Mouse (Mus musculus) intestine, embryonic 16.5 days (tissue): ENCODE data around the gene Lpar3. TPM values are rescaled to one million over a fixed set of nuclear protein-coding genes. Genes with fewer than 3 reads are reported as not detected.

Experiments used
- ATAC-seq: fragments of 200-750 bp; cut with Nextera tagmentation; 2 replicates; pipeline ENCODE4 v1.8.0; 2017; ENCODE audit warnings: moderate TSS enrichment, moderate library complexity
- H3K27ac ChIP-seq: fragments of 300-500 bp; sonication (generic); 2 replicates; pipeline ENCODE4 v1.5.1; 2014; ENCODE audit warnings: mild to moderate bottlenecking, low read length
- H3K27me3 ChIP-seq: fragments of 300-500 bp; sonication (generic); replicated peaks from 2 replicates; pipeline ENCODE4 v1.6.1; 2014; ENCODE audit warnings: low read length, control low read depth, mixed read lengths; ENCODE audit not compliant: control insufficient read depth, insufficient read depth
- H3K36me3 ChIP-seq: fragments of 300-500 bp; sonication (generic); 2 replicates; pipeline ENCODE4 v1.6.1; 2014; ENCODE audit warnings: low read length, control low read depth; ENCODE audit not compliant: control insufficient read depth, insufficient read depth
- H3K4me1 ChIP-seq: fragments of 300-500 bp; sonication (generic); 2 replicates; pipeline ENCODE4 v1.6.1; 2014; ENCODE audit warnings: low read length, control low read depth, mixed read lengths; ENCODE audit not compliant: control insufficient read depth, insufficient read depth
- H3K4me2 ChIP-seq: fragments of 300-500 bp; sonication (generic); 2 replicates; pipeline ENCODE4 v1.6.1; 2014; ENCODE audit warnings: low read depth, low read length, control low read depth
- H3K4me3 ChIP-seq: fragments of 300-500 bp; sonication (generic); 2 replicates; pipeline ENCODE4 v1.5.1; 2014; ENCODE audit warnings: mild to moderate bottlenecking, low read length
- H3K9ac ChIP-seq: fragments of 300-500 bp; sonication (generic); 2 replicates; pipeline ENCODE4 v1.6.1; 2014; ENCODE audit warnings: low read depth, low read length
- H3K9me3 ChIP-seq: fragments of 300-500 bp; sonication (generic); 2 replicates; pipeline ENCODE4 v1.6.1; 2016; ENCODE audit warnings: low read length, control low read depth; ENCODE audit not compliant: control insufficient read depth
- WGBS: fragments of 180-500 bp; shearing (Covaris S2); extraction: QIAGEN DNeasy Blood & Tissue Kit; methylation state at CpG from one replicate; pipeline ENCODE4 v1.1.7; 2014; 5-methylcytosine and 5-hydroxymethylcytosine counted together
- polyA plus RNA-seq: library from polyadenylated mRNA; unstranded; fragments of >200 nt; fragmentation: Nextera tagmentation; extraction: Ambion mirVana; gene quantifications from 2 replicates; pipeline ENCODE4 v1.2.1, GENCODE M21; 2015

The Lpar3 gene
- polyA plus RNA-seq, 1 experiment from 2014 or later: 2.8 TPM

DNA sequence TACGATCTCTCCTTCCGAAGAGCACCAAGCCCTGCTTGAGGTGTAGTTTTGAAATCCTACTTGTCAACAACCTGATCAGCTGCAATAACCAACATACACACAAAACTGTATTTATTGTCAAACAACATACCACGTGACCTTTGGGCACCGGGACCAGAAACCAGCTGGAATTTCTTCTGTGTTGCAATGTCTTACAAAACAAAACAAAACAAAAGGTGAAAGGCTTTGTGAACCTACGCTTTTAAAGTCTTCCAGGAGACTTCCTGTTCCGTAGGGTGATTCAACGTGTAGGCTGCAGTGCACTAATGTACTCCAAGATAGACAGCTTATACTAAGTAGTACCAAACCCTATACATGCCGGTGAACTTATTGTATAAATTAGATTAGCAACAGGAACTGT lies 25.8 kb downstream of the Lpar3 start:
- 74% methylated on average over 8 of the region's 8 CpGs for WGBS
- no peaks in the 10 kb centered on the region for H3K9me3 ChIP-seq

DNA sequence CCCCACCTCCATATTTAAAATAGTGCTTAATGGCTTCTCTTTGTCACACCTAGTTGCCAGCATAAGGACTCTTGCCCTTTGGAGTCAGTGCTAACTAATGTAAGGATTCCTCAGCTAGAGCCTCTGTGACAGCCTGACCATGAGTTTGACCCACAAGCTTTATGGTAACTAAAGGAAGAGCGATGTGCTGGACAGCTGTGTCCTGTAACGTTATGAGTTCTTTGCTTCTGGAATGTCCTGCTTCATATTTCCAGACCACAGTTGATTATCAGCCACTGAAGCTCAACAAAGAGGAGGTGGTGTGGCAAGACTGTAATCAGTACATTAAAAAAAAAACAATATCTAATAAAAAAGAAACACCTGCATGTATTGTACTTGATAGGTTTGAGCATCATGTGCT lies 26.2 kb downstream of the Lpar3 start:
- H3K4me3 ChIP-seq: no peak overlapping the region
- H3K27ac ChIP-seq: no peak overlapping the region
- H3K27me3 ChIP-seq: no peaks in the 10 kb centered on the region
- WGBS: 57% methylated on average over 2 of the region's 2 CpGs
- H3K36me3 ChIP-seq: no peaks in the 10 kb centered on the region
- no peaks in the 10 kb centered on the region for H3K9me3 ChIP-seq
- ATAC-seq: no peak
- no peaks in the 10 kb centered on the region for H3K4me1 ChIP-seq
- no peak overlapping the region for H3K4me2 ChIP-seq
- H3K9ac ChIP-seq: no peak overlapping the region

More for the DNA sequence above, 25.8 kb downstream of the Lpar3 start:
- H3K4me3 ChIP-seq: no peak overlapping the region
- H3K27me3 ChIP-seq: no peaks in the 10 kb centered on the region
- H3K9ac ChIP-seq: no peak overlapping the region
- ATAC-seq: no peak
- no peaks in the 10 kb centered on the region for H3K4me1 ChIP-seq
- no peak overlapping the region for H3K27ac ChIP-seq
- H3K4me2 ChIP-seq: no peak overlapping the region
- H3K36me3 ChIP-seq: no peaks in the 10 kb centered on the region

DNA sequence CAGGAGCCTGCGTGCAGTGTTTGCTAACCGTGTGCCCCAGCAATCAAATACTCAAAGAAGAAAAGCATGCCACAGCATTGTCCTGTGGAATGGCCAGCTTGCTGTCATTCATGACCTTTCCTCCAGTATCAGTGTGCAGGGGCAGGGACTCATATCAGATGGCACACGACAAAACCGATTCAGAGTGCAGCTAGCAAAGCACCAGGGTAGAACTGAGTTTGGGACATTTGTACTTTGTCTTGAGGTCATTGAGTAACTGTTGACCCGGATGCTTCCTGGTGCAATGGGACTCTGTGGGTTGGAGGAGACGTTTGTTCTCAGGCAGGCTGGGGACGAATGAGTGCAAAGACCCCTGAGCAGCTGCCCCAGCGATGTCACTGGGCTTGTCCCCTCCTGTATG lies 29.1 kb downstream of the Lpar3 start:
- H3K4me3 ChIP-seq: no peak overlapping the region
- H3K4me2 ChIP-seq: no peak overlapping the region
- H3K9ac ChIP-seq: no peak overlapping the region
- H3K27me3 ChIP-seq: no peaks in the 10 kb centered on the region
- no peak for ATAC-seq
- H3K4me1 ChIP-seq: peaks cover 7% of the 10 kb centered on the region
- H3K27ac ChIP-seq: no peak overlapping the region
- H3K36me3 ChIP-seq: no peaks in the 10 kb centered on the region
- 60% methylated on average over 8 of the region's 8 CpGs for WGBS
- no peaks in the 10 kb centered on the region for H3K9me3 ChIP-seq

DNA sequence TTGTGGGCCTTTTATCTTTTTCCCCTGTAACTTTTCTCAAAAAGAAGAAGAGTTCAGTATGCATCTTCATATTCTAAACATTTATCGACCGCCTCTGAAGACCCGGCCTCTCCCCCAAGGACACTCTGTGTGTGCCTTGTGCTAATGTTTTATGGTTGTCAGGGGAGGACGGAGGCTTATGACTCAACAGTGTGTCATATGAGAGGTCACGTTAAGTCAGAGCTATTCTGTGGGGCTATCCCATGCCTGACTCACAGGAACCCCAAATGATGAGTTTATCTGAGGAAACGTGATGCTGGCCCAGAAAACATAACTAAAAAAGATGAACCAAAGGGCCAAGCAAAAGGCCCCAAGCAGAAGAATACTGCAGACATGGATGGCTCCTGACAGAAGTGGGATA lies 31.0 kb downstream of the Lpar3 start:
- no peak overlapping the region for H3K4me2 ChIP-seq
- H3K9ac ChIP-seq: no peak overlapping the region
- H3K4me1 ChIP-seq: peaks cover 7% of the 10 kb centered on the region
- no peak overlapping the region for H3K4me3 ChIP-seq
- no peaks in the 10 kb centered on the region for H3K27me3 ChIP-seq
- H3K9me3 ChIP-seq: no peaks in the 10 kb centered on the region
- WGBS: 51% methylated on average over 6 of the region's 6 CpGs
- 0 out of 2 replicates have a peak, but pooled peaks have one; percentile 52 for ATAC-seq
- H3K36me3 ChIP-seq: no peaks in the 10 kb centered on the region
- no peak overlapping the region for H3K27ac ChIP-seq

DNA sequence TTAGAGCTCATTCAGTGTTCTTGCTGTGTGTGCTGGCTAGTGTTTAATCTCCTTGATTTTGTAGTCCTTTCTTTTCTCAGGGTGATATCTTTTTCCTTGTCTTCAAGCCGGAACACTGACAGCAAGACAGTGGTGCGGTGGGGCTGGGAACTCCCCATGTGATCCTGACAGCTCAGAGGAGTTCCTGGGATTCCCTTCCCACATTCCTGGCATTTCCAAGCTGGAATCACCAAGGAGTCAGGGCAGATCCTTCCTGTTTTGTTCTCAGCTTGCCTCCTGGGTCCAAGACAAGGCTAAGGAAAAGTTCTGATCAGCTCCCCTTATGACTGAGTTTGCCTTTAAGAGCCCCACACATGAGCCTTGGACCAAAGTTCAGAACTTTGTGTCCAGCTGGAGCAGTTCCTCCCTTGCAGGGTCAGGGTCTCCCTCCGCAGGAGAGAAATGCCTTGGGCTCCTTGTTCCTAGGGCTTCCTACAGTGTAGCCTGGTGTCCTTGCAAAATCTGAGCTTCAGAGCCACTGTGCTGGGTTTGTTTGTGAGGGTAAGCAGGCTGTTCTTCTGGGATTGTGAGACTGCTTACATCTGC lies 33.1 kb downstream of the Lpar3 start:
- WGBS: 22% methylated on average over 3 of the region's 3 CpGs

DNA sequence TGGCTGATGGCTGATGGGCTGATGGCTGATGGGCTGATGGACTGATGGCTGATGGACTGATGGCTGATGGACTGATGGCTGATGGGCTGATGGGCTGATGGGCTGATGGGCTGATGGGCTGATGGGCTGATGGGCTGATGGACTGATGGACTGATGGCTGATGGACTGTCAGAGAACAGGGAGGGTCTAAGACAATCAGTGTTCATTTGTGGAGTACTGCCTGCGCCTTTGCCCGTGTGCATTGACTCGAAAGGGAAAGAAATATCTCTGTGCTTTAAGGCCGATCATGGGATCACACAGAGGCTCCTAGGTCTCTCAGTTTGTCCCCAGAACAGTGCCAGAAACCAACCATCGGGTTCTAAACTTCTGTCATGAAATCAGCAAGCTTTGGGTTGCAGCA lies 34.4 kb downstream of the Lpar3 start:
- H3K9ac ChIP-seq: no peak overlapping the region

More for the DNA sequence above, 33.1 kb downstream of the Lpar3 start:
- Histone ChIP-seq H3K4me3 (no peak overlapping the region), H3K4me1 (peaks cover 7% of the 10 kb centered on the region), H3K27me3 (no peaks in the 10 kb centered on the region), H3K27ac (0 out of 2 replicates have a peak overlapping the region, but pooled peaks have one; percentile 29), H3K4me2 (no peak overlapping the region), H3K36me3 (no peaks in the 10 kb centered on the region), H3K9ac (0 out of 2 replicates have a peak overlapping the region, but pooled peaks have one; percentile 6), H3K9me3 (no peaks in the 10 kb centered on the region)
- ATAC-seq: peak; percentile 24; the same call in 1 of the 2 replicates

DNA sequence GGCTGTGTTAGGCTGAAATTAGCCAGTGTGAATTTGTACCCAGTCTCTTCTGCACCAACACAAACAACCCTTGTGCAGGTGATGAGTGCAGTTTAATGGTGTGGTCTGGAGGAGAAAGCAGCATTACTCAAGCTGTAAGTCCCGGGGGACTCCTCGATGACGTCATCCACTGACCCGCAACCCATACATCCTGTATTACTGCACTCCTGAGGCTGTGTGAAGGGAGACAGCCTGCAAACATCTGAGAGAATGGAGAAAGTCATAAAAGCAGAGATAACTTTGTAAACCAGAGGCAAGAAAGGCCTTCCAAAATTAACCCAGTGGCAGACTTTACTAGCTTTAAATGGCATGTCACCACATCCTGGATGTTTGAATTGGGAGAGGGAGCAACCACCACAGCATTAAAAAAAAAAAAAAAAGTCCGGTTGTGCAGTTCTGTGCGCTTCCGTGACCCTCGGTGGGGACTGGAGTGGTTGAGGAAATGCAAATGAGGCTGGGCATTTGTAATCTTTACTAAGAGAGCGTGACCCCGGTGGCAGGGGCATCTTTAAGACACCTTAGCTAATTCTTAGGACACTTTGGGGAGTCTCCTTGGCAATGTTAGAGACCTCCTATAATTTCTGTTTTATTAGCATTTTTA lies 36.8 kb downstream of the Lpar3 start:
- no peak overlapping the region for H3K27ac ChIP-seq
- no peaks in the 10 kb centered on the region for H3K27me3 ChIP-seq

More for the DNA sequence above, 34.4 kb downstream of the Lpar3 start:
- no peak for ATAC-seq
- no peaks in the 10 kb centered on the region for H3K36me3 ChIP-seq
- no peak overlapping the region for H3K27ac ChIP-seq
- H3K9me3 ChIP-seq: no peaks in the 10 kb centered on the region
- H3K27me3 ChIP-seq: no peaks in the 10 kb centered on the region
- H3K4me2 ChIP-seq: no peak overlapping the region
- 94% methylated on average over 5 of the region's 5 CpGs for WGBS
- H3K4me1 ChIP-seq: peaks cover 7% of the 10 kb centered on the region
- H3K4me3 ChIP-seq: no peak overlapping the region

DNA sequence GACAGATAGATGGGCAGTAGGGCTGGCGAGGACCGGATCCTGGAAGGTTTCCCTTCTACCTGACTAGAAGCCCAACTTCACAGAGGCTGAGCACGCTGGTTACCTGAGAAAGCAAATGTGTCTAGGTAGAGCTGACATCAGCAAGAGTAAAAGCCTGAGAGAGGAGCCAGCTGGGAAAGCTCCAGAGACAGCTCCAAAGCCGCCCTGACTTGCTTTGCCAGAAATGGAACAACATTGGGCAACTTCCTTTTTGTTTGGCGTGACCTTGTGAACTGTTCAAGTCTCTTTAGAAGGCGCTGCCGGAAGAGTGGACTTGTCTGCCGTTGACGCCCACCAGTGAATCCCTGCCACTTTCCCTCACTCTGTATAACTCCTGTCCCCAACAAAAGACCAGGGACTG lies 39.4 kb downstream of the Lpar3 start:
- peaks cover 2% of the 10 kb centered on the region for H3K4me1 ChIP-seq
- H3K27ac ChIP-seq: no peak overlapping the region
- H3K9me3 ChIP-seq: no peaks in the 10 kb centered on the region
- H3K4me3 ChIP-seq: no peak overlapping the region
- no peak overlapping the region for H3K4me2 ChIP-seq
- no peaks in the 10 kb centered on the region for H3K27me3 ChIP-seq
- WGBS: 60% methylated on average over 9 of the region's 9 CpGs
- no peak overlapping the region for H3K9ac ChIP-seq
- no peak for ATAC-seq
- H3K36me3 ChIP-seq: no peaks in the 10 kb centered on the region

More for the DNA sequence above, 36.8 kb downstream of the Lpar3 start:
- Histone ChIP-seq H3K4me2 (no peak overlapping the region), H3K4me1 (peaks cover 10% of the 10 kb centered on the region), H3K36me3 (no peaks in the 10 kb centered on the region), H3K9me3 (no peaks in the 10 kb centered on the region), H3K9ac (no peak overlapping the region), H3K4me3 (no peak overlapping the region)
- 41% methylated on average over 10 of the region's 10 CpGs for WGBS
- no peak for ATAC-seq

DNA sequence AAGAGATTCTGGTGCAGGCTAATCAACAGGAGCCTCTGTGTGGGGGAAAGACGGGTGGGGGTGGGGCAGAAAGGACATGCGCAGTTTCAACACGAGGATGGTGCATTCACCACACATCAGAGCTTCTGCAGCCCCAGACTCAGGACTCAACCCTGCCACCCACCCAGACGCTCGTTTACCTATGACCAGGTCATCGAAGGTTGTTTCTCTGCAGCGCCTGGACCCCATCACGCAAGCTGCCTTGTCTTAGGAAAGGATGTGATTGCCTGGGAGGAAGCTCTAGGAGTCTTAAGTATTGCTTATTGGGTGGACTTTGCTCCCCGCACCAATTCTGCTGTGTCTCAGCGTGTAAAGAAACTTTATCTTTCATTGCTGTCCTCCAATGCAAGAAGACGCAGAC lies 40.1 kb downstream of the Lpar3 start:
- Histone ChIP-seq H3K27me3 (no peaks in the 10 kb centered on the region), H3K4me3 (no peak overlapping the region), H3K9ac (no peak overlapping the region), H3K4me2 (no peak overlapping the region), H3K36me3 (no peaks in the 10 kb centered on the region), H3K4me1 (peaks cover 6% of the 10 kb centered on the region), H3K27ac (no peak overlapping the region), H3K9me3 (no peaks in the 10 kb centered on the region)
- WGBS: 40% methylated on average over 11 of the region's 11 CpGs
- no peak for ATAC-seq
